Mouse (Mus musculus) CH12.LX (cell line): ENCODE measurements around the gene Gm867. TPM values are rescaled to one million over a fixed set of nuclear protein-coding genes. Genes with fewer than 3 reads are reported as not detected.

Experiments
- DNase-seq: peaks from one replicate; pipeline ENCODE4 v3.0.0-alpha.2; 2013; ENCODE audit errors: extremely low read depth
- H3K27ac ChIP-seq: 2 replicates; pipeline ENCODE4 v1.5.1; 2012; ENCODE audit warnings: low read depth, mild to moderate bottlenecking, control low read depth, moderate library complexity; ENCODE audit not compliant: insufficient read depth
- H3K27me3 ChIP-seq: replicated peaks from 2 replicates; pipeline ENCODE3; 2012; ENCODE audit warnings: inconsistent platforms
- H3K36me3 ChIP-seq, 2 experiments: replicated peaks in 1 of 2; 2 replicates each; pipeline versions ENCODE3 to v1.6.1; 2012; ENCODE audit warnings: inconsistent platforms in 1 of 2, low read length in 1 of 2, mild to moderate bottlenecking in 1 of 2, mixed read lengths in 1 of 2, moderate library complexity in 1 of 2; ENCODE audit not compliant: control insufficient read depth in 1 of 2, insufficient read depth in 1 of 2
- H3K4me1 ChIP-seq, 2 experiments: 2 replicates each; pipeline ENCODE4 v1.6.1; 2012; ENCODE audit warnings: inconsistent platforms in 1 of 2, moderate library complexity in 1 of 2; ENCODE audit not compliant: insufficient read depth in 2 of 2, control insufficient read depth in 1 of 2
- H3K4me2 ChIP-seq: 2 replicates; pipeline ENCODE4 v1.6.1; 2012; ENCODE audit warnings: low read depth, mild to moderate bottlenecking, control low read depth; ENCODE audit not compliant: poor library complexity, insufficient read depth, severe bottlenecking
- H3K4me3 ChIP-seq, 3 experiments: fragments of 150-350 bp in 1 of 3; sonication (generic) in 1 of 3; replicated peaks in 1 of 3; 2 replicates each; pipeline versions ENCODE3 to v1.5.1; 2011 to 2012; ENCODE audit warnings: low read depth in 2 of 3, low read length in 2 of 3, mild to moderate bottlenecking in 2 of 3, moderate library complexity in 2 of 3, control low read depth in 1 of 3, improper control_type of control experiment in 1 of 3, inconsistent platforms in 1 of 3, mixed read lengths in 1 of 3; ENCODE audit not compliant: poor library complexity in 1 of 3
- H3K79me2 ChIP-seq: replicated peaks from 2 replicates; pipeline ENCODE4 v1.6.1; 2012; ENCODE audit warnings: mild to moderate bottlenecking, moderate library complexity; ENCODE audit not compliant: control insufficient read depth, poor library complexity, insufficient read depth, severe bottlenecking; ENCODE audit errors: extremely low read depth
- H3K9ac ChIP-seq: 2 replicates; pipeline ENCODE4 v1.6.1; 2012; ENCODE audit warnings: low read depth, mild to moderate bottlenecking, control low read depth, moderate library complexity; ENCODE audit not compliant: insufficient read depth
- H3K9me3 ChIP-seq: replicated peaks from 2 replicates; pipeline ENCODE3; 2012; ENCODE audit warnings: low read length, inconsistent platforms, mixed read lengths
- BHLHE40 ChIP-seq: IDR thresholded peaks from 2 replicates; pipeline ENCODE4 v1.6.1; 2011; ENCODE audit warnings: mild to moderate bottlenecking, low read depth, low read length, improper control_type of control experiment
- CHD2 ChIP-seq: IDR thresholded peaks from 2 replicates; pipeline ENCODE4 v1.6.1; 2011; ENCODE audit warnings: low read length, improper control_type of control experiment
- CTCF ChIP-seq, 2 experiments: IDR thresholded peaks in 1 of 2; conservative IDR thresholded peaks in 1 of 2; 2 replicates each; pipeline ENCODE4 v1.5.1; 2011 to 2012; ENCODE audit warnings: low read depth in 2 of 2, low read length in 2 of 2, improper control_type of control experiment in 1 of 2, inconsistent platforms in 1 of 2, mild to moderate bottlenecking in 1 of 2, moderate library complexity in 1 of 2
- E2F4 ChIP-seq: IDR thresholded peaks from 2 replicates; pipeline ENCODE4 v1.6.1; 2011; ENCODE audit warnings: low read depth, low read length, improper control_type of control experiment; ENCODE audit not compliant: insufficient replicate concordance
- ELF1 ChIP-seq: IDR thresholded peaks from 2 replicates; pipeline ENCODE4 v1.6.1; 2014; ENCODE audit warnings: low read depth, mild to moderate bottlenecking, inconsistent platforms, low read length, improper control_type of control experiment
- HCFC1 ChIP-seq: IDR thresholded peaks from 2 replicates; pipeline ENCODE4 v1.6.1; 2012; ENCODE audit warnings: low read depth, mild to moderate bottlenecking, inconsistent platforms, low read length, improper control_type of control experiment
- IRF4 ChIP-seq: IDR thresholded peaks from 2 replicates; pipeline ENCODE4 v1.6.1; 2014; ENCODE audit warnings: low read depth, mild to moderate bottlenecking, inconsistent platforms, low read length, improper control_type of control experiment
- JUN ChIP-seq: IDR thresholded peaks from 2 replicates; pipeline ENCODE4 v1.6.1; 2011; ENCODE audit warnings: low read depth, mild to moderate bottlenecking, low read length, improper control_type of control experiment, moderate library complexity; ENCODE audit not compliant: insufficient read depth
- JUND ChIP-seq: conservative IDR thresholded peaks from 2 replicates; pipeline ENCODE4 v1.6.1; 2011; ENCODE audit warnings: low read depth, low read length, improper control_type of control experiment
- KAT2A ChIP-seq: IDR thresholded peaks from 2 replicates; pipeline ENCODE4 v1.6.1; 2012; ENCODE audit warnings: low read length, improper control_type of control experiment, inconsistent platforms; ENCODE audit not compliant: insufficient replicate concordance
- MAFK ChIP-seq: IDR thresholded peaks from 2 replicates; pipeline ENCODE4 v1.6.1; 2011; ENCODE audit warnings: low read length, improper control_type of control experiment; ENCODE audit not compliant: insufficient replicate concordance
- MXI1 ChIP-seq: IDR thresholded peaks from 2 replicates; pipeline ENCODE4 v1.6.1; 2011; ENCODE audit warnings: mild to moderate bottlenecking, low read depth, low read length, improper control_type of control experiment
- MYC ChIP-seq: IDR thresholded peaks from 2 replicates; pipeline ENCODE4 v1.6.1; 2011; ENCODE audit warnings: low read depth, mild to moderate bottlenecking, improper control_type of control experiment, low read length
- NELFE ChIP-seq: IDR thresholded peaks from 2 replicates; pipeline ENCODE4 v1.6.1; 2011; ENCODE audit warnings: low read depth, low read length, improper control_type of control experiment
- NRF1 ChIP-seq: IDR thresholded peaks from 2 replicates; pipeline ENCODE4 v1.6.1; 2014; ENCODE audit warnings: low read depth, mild to moderate bottlenecking, inconsistent platforms, low read length, improper control_type of control experiment, moderate library complexity
- POLR2A ChIP-seq: IDR thresholded peaks from 2 replicates; pipeline ENCODE4 v1.6.1; 2011; ENCODE audit warnings: low read depth, mild to moderate bottlenecking, improper control_type of control experiment, low read length
- RAD21 ChIP-seq: IDR thresholded peaks from 2 replicates; pipeline ENCODE4 v1.6.1; 2011; ENCODE audit warnings: low read depth, mild to moderate bottlenecking, low read length, improper control_type of control experiment, moderate library complexity
- TBP ChIP-seq: conservative IDR thresholded peaks from 2 replicates; pipeline ENCODE4 v1.6.1; 2011; ENCODE audit warnings: low read depth, low read length, improper control_type of control experiment
- TCF12 ChIP-seq: IDR thresholded peaks from 2 replicates; pipeline ENCODE4 v1.6.1; 2014; ENCODE audit warnings: low read depth, mild to moderate bottlenecking, inconsistent platforms, low read length, improper control_type of control experiment
- ZC3H11A ChIP-seq: IDR thresholded peaks from 2 replicates; pipeline ENCODE4 v1.6.1; 2012; ENCODE audit warnings: low read depth, mild to moderate bottlenecking, inconsistent platforms, low read length, improper control_type of control experiment
- ZKSCAN1 ChIP-seq: IDR thresholded peaks from 2 replicates; pipeline ENCODE4 v1.6.1; 2012; ENCODE audit warnings: low read depth, inconsistent platforms, low read length, improper control_type of control experiment, borderline replicate concordance
- ZNF384 ChIP-seq: IDR thresholded peaks from 2 replicates; pipeline ENCODE4 v1.6.1; 2012; ENCODE audit warnings: low read depth, low read length, improper control_type of control experiment, inconsistent platforms
- dilution Hi-C: fragments of 300-500 bp; cut with MboI; formaldehyde crosslinking; loops from 2 replicates; pipeline ENCODE4 v1.14.3; 2020; ENCODE audit warnings: low sequenced_read_pairs; ENCODE audit not compliant: extremely low pct_unique_long_range_greater_than_20kb, extremely low pct_ligation_motif_present
- in situ Hi-C: fragments of 300-500 bp; cut with MboI; formaldehyde crosslinking; loops from 3 replicates; pipeline ENCODE4 v1.14.3; 2019; ENCODE audit warnings: low sequenced_read_pairs, low pct_ligation_motif_present, low pct_unique_long_range_greater_than_20kb, mixed read lengths
- polyA plus RNA-seq: library from polyadenylated mRNA; unstranded; fragments of >175 nt; gene quantifications from 2 replicates; pipeline ENCODE4 v1.2.1, GENCODE M21; 2012; ENCODE audit warnings: low read depth; ENCODE audit not compliant: insufficient read length
- total RNA-seq, 2 experiments: library from RNA; depleted of rRNA; stranded (reverse); fragments of 300-350 nt in 1 of 2; fragments of >200 nt in 1 of 2; gene quantifications; 2 replicates each; pipeline ENCODE4 v1.2.3; 2012 to 2014

Gm867 gene
- total and polyA plus RNA-seq, 3 experiments: 0.42 to 3.5 TPM; not detected in 1

DNA sequence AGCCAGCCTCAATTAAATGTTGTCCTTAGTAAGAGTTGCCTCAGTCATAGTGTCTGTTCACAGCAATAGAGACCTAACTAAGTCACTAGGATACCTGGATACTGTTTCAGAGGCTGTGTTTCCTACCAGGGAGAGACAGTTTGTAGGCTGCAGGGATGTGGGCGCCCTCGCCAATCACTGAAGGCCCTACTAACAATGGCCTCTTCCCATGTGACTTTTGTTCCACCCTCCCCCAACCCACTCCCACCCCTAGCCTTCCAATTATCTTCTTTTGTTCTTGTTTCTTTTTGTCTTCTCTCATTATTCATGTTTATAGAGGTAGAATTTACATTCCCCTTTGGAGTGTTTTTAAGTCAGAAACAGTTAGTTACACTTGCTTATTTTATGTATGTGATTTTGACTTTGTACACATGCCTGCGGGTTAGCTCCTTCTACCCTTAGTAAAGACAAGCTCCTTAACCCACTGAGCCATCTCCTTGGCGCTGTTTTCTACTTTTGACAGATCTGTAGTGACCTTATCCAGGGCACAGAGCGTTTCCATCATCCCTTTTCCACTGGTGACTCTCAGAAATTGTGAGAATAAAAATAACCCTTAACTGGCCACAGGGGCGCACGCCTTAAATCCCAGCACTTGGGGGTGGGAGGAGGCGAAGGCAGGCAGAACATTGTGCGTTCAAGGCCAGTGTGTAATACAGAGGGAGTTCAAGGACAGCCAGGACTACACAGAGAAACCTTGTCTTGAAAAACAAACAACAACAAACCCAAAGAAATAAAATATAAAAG lies 761 bp upstream of the Gm867 start:
- no peaks in the 10 kb centered on the region for H3K9me3 ChIP-seq
- dilution Hi-C loops: no loop called here
- peaks cover 0 to 15% of the 10 kb centered on the region in 2 experiments for H3K36me3 ChIP-seq
- H3K27me3 ChIP-seq: no peaks in the 10 kb centered on the region
- no peak for DNase-seq
- H3K4me2 ChIP-seq: no peak overlapping the region
- no peak overlapping the region for H3K27ac ChIP-seq
- peaks cover 20 to 71% of the 10 kb centered on the region in 2 experiments for H3K4me1 ChIP-seq
- no peak overlapping the region for H3K4me3 ChIP-seq
- in situ Hi-C loops: no loop called here
- no peak for TF ChIP-seq CTCF (conservative IDR thresholded peaks at IDR 0.05 in 1 of 2, IDR thresholded peaks at IDR 0.05 in 1 of 2; ENCODE audit: low read depth in 2 of 2, low read length in 2 of 2)
- no peak for TF ChIP-seq E2F4
- no peak for TF ChIP-seq IRF4
- TF ChIP-seq ZKSCAN1: no peak
- TF ChIP-seq MXI1: no peak
- TF ChIP-seq BHLHE40: no peak
- no peak for TF ChIP-seq ZC3H11A
- no peak for TF ChIP-seq ELF1
- no peak for TF ChIP-seq TBP
- no peak for TF ChIP-seq MAFK
- no peak for TF ChIP-seq NELFE
- TF ChIP-seq MYC: no peak
- TF ChIP-seq TCF12: no peak
- H3K79me2 ChIP-seq: no peaks in the 10 kb centered on the region
- no peak overlapping the region for H3K9ac ChIP-seq

DNA sequence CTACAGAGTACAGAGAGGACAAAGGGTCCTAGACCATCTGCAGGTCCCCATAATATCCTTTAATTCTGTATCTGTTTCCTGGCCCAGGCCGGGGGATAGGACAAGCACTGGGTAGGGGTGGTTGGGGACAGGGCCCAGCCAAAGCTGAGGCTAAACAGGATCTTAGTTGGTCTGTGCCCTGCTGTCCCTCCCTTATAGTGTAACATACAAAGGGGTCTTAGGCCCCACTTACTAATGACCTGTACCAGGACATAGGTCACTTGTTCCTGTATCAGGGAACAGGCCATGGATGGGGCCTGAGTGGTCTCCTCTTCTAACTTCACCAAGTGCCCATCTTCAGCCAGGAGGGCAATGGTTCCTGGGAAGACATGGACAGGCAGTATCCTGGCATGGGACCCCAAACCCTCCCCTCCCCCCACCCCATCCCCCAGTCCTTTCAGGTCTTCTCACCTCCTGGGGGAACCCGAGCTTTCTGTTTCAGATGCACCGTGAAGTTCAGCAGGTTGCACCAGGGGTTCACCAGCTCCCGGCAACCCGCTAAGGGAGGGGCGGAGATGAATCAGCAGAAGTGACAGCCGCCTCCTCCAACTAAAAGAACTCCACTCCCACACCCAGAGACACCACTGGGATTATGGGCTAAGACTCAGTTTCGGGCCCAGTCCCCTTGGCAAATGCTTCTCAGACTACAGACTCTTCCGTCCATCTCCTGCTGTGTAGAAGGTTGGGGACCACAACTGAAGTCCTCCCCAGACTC lies 814 bp downstream of the Gm867 start:
- TF ChIP-seq MXI1: no peak
- no peak for TF ChIP-seq ZNF384
- TF ChIP-seq IRF4: peak; percentile 32; the same call in 1 of the 2 replicates
- TF ChIP-seq NRF1: no peak
- no peak for TF ChIP-seq HCFC1
- no peak for TF ChIP-seq KAT2A
- peak; percentile 27; the same call in 1 of the 2 replicates for TF ChIP-seq POLR2A
- TF ChIP-seq E2F4: no peak
- no peak for TF ChIP-seq JUND
- no peak for TF ChIP-seq RAD21
- no peak for TF ChIP-seq TBP
- no peak for TF ChIP-seq ZKSCAN1
- TF ChIP-seq JUN: no peak
- no peak for TF ChIP-seq CTCF (conservative IDR thresholded peaks at IDR 0.05 in 1 of 2, IDR thresholded peaks at IDR 0.05 in 1 of 2; ENCODE audit: low read depth in 2 of 2, low read length in 2 of 2)
- peak; percentile 78 for TF ChIP-seq CHD2
- peak; percentile 46 for DNase-seq
- H3K27ac ChIP-seq: peak overlapping the region; percentile 78
- dilution Hi-C loops (no loop called here), in situ Hi-C loops (loop anchor here (5.0 kb wide), 1 partner anchor 42 kb away; no protein-coding TSS in a partner anchor)
- peaks cover 20 to 72% of the 10 kb centered on the region in 2 experiments for H3K4me1 ChIP-seq
- H3K9ac ChIP-seq: peak overlapping the region; percentile 43
- H3K79me2 ChIP-seq: no peaks in the 10 kb centered on the region
- H3K9me3 ChIP-seq: no peaks in the 10 kb centered on the region
- peak overlapping the region in 2 of 3 experiments; percentile 23 to 38 for H3K4me3 ChIP-seq
- H3K4me2 ChIP-seq: peak overlapping the region; percentile 65
- H3K36me3 ChIP-seq: peaks cover 0 to 15% of the 10 kb centered on the region in 2 experiments
- H3K27me3 ChIP-seq: peaks cover 1% of the 10 kb centered on the region
